Mouse (Mus musculus): ENCODE data around the gene Tpcn2.

DNA sequence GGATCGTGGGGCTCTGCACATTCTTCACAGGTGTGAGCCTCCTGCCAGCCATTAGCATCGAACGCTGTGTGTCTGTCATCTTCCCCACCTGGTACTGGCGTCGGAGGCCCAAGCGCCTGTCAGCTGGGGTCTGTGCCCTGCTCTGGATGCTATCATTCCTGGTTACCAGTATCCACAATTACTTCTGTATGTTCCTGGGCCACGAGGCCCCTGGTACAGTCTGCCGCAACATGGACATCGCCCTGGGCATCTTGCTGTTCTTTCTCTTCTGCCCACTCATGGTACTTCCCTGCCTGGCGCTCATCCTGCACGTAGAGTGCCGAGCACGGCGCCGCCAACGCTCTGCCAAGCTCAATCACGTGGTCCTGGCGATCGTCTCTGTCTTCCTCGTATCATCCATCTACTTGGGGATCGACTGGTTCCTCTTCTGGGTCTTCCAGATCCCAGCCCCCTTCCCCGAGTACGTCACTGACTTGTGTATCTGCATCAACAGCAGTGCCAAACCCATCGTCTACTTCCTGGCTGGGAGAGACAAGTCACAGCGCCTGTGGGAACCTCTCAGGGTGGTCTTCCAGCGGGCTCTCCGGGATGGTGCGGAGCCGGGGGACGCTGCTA is 24.4 kb upstream of the Tpcn2 start:
- TF ChIP-seq POLR2A (IDR thresholded peaks at IDR 0.05; ENCODE audit: control insufficient read depth, extremely low read depth, insufficient read depth, low read length, poor library complexity): no peak
- TF ChIP-seq CTCF (IDR thresholded peaks at IDR 0.05; ENCODE audit: borderline replicate concordance, control insufficient read depth, extremely low read depth, insufficient read depth, low read length, poor library complexity): no peak

Measured in thymus, adult 2 months (tissue).